Mouse (Mus musculus): ENCODE measurements at regions not wholly inside any gene's neighbourhood (a gene's known extent, or its start where the extent isn't known, plus 50 kb on each side); places are given as distances from the start of the nearest gene placed in this dataset.
"Not testable (repeated sequence)": the region's sequence is repeated elsewhere in the genome, so short reads cannot be mapped to it uniquely, and the experiment has no call there.

GRCm38 (mm10) chr12:24252071-24252874, 155.2 kb upstream of the 9030624G23Rik start:
- under 1% methylated on average over 47 of the region's 77 CpGs for WGBS
- H3K27ac ChIP-seq (ENCODE audit: low read length); ATAC-seq (ENCODE audit: low FRiP score, low TSS enrichment); H3K9me3 ChIP-seq (ENCODE audit: low read length); H3K4me1 ChIP-seq (ENCODE audit: insufficient read depth, low read length); H3K27me3 ChIP-seq (ENCODE audit: insufficient read depth, low read length); H3K36me3 ChIP-seq (ENCODE audit: insufficient read depth, low read length): not testable (repeated sequence)
- H3K9ac ChIP-seq (replicated peaks; ENCODE audit: low read length): peak overlapping the region; percentile 76
- H3K4me2 ChIP-seq (replicated peaks; ENCODE audit: low read depth, low read length): peak overlapping the region; percentile 47
- H3K4me3 ChIP-seq (ENCODE audit: low read length): peak overlapping the region; percentile 59

Measured in kidney, embryonic 16.5 days (tissue).